In genomic region chr10:128310177-128310576, GRCm38 (mm10) we compare ENCODE assay signal across 9 mouse cellular contexts. TPM values are rescaled to one million over a fixed set of nuclear protein-coding genes. Genes with fewer than 3 reads are reported as not detected.
DNase-seq lines count a peak whose midpoint lies in the region; ATAC-seq and TF ChIP-seq lines count a peak whose summit lies in the region.
"Had no signal": no experiment of that assay in that cellular context is flagged by ENCODE, and none has a peak within 500 bp of the region (broad histone marks: within the 10 kb centered on the region; RNA-seq: fewer than 3 reads in every experiment).

No protein-coding gene starts in this region.

- H3K36me3 ChIP-seq in forebrain, embryonic 13.5 days (ENCODE audit: poor library complexity, severe bottlenecking): peaks cover 74% of the 10 kb centered on the region
- H3K36me3 ChIP-seq in forebrain, postnatal 0 days (ENCODE audit: insufficient read depth): peaks cover 45% of the 10 kb centered on the region
- peaks cover 63% of the 10 kb centered on the region for H3K36me3 ChIP-seq in kidney, embryonic 16.5 days (ENCODE audit: insufficient read depth, low read length)
- H3K36me3 ChIP-seq in stomach, embryonic 15.5 days: peaks cover 34% of the 10 kb centered on the region

- peak overlapping the region; percentile 54 for H3K27ac ChIP-seq in forebrain, embryonic 13.5 days
- no peak overlapping the region for H3K27ac ChIP-seq in forebrain, postnatal 0 days (ENCODE audit: low read depth, low read length)
- H3K27ac ChIP-seq in kidney, embryonic 16.5 days (ENCODE audit: low read length): no peak overlapping the region
- H3K27ac ChIP-seq in stomach, embryonic 15.5 days: peak overlapping the region; percentile 26; the same call in 1 of the 2 replicates
- H3K27ac ChIP-seq: liver, embryonic 13.5 days had no signal

- no peak for TF ChIP-seq CTCF in forebrain, postnatal 0 days (IDR thresholded peaks at IDR 0.05; ENCODE audit: low read depth)

- H3K4me3 ChIP-seq in forebrain, embryonic 13.5 days: no peak overlapping the region
- no peak overlapping the region for H3K4me3 ChIP-seq in forebrain, postnatal 0 days (ENCODE audit: low read depth, low read length)
- no peak overlapping the region for H3K4me3 ChIP-seq in kidney, embryonic 16.5 days (ENCODE audit: low read length)
- no peak overlapping the region for H3K4me3 ChIP-seq in stomach, embryonic 15.5 days (replicated peaks)
- H3K4me3 ChIP-seq: liver, embryonic 13.5 days had no signal

- no peak for DNase-seq in forebrain, postnatal 0 days
- DNase-seq in right cerebral cortex, postnatal 10 days (ENCODE audit: low spot score in 2 of 2): peak; percentile 56 to 64
- DNase-seq in right cerebral cortex, postnatal 25 days: no peak
- no peak for DNase-seq in layer of hippocampus, adult 8-10 months (ENCODE audit: low spot score in 2 of 2)
- DNase-seq: liver, embryonic 13.5 days had no signal

- H3K4me2 ChIP-seq in forebrain, embryonic 13.5 days: 0 out of 2 replicates have a peak overlapping the region, but pooled peaks have one; percentile 12
- H3K4me2 ChIP-seq in forebrain, postnatal 0 days (ENCODE audit: low read depth): no peak overlapping the region
- no peak overlapping the region for H3K4me2 ChIP-seq in kidney, embryonic 16.5 days (replicated peaks; ENCODE audit: low read depth, low read length)
- no peak overlapping the region for H3K4me2 ChIP-seq in stomach, embryonic 15.5 days
- H3K4me2 ChIP-seq: liver, embryonic 13.5 days had no signal

- H3K27me3 ChIP-seq in forebrain, embryonic 13.5 days: no peaks in the 10 kb centered on the region
- no peaks in the 10 kb centered on the region for H3K27me3 ChIP-seq in forebrain, postnatal 0 days (ENCODE audit: insufficient read depth, low read length)
- no peaks in the 10 kb centered on the region for H3K27me3 ChIP-seq in kidney, embryonic 16.5 days (ENCODE audit: insufficient read depth, low read length)
- no peaks in the 10 kb centered on the region for H3K27me3 ChIP-seq in stomach, embryonic 15.5 days (replicated peaks)
- H3K27me3 ChIP-seq: liver, embryonic 13.5 days had no signal

- H3K4me1 ChIP-seq in forebrain, embryonic 13.5 days: peaks cover 9% of the 10 kb centered on the region
- no peaks in the 10 kb centered on the region for H3K4me1 ChIP-seq in forebrain, postnatal 0 days (ENCODE audit: insufficient read depth)
- H3K4me1 ChIP-seq in kidney, embryonic 16.5 days (ENCODE audit: insufficient read depth, low read length): no peaks in the 10 kb centered on the region; the same call in 1 of the 2 replicates
- H3K4me1 ChIP-seq in stomach, embryonic 15.5 days: 0 out of 2 replicates have a peak, but pooled peaks cover 5% of the 10 kb centered on the region

- 57% methylated on average over 11 of the region's 11 CpGs for WGBS in forebrain, embryonic 13.5 days
- 35% methylated on average over 11 of the region's 11 CpGs for WGBS in forebrain, postnatal 0 days
- WGBS in kidney, embryonic 16.5 days: 60% methylated on average over 11 of the region's 11 CpGs
- 51% methylated on average over 11 of the region's 11 CpGs for WGBS in stomach, embryonic 15.5 days

- H3K9ac ChIP-seq in forebrain, embryonic 13.5 days: no peak overlapping the region; the same call in 1 of the 2 replicates
- H3K9ac ChIP-seq in forebrain, postnatal 0 days: no peak overlapping the region
- H3K9ac ChIP-seq in kidney, embryonic 16.5 days (replicated peaks; ENCODE audit: low read length): no peak overlapping the region
- no peak overlapping the region for H3K9ac ChIP-seq in stomach, embryonic 15.5 days
- H3K9ac ChIP-seq: liver, embryonic 13.5 days had no signal

- ATAC-seq in forebrain, embryonic 13.5 days: peak; percentile 48; the same call in 1 of the 2 replicates
- no peak for ATAC-seq in forebrain, postnatal 0 days
- peak; percentile 23; the same call in 1 of the 2 replicates for ATAC-seq in kidney, embryonic 16.5 days (ENCODE audit: low FRiP score, low TSS enrichment)
- peak; percentile 54; the same call in 1 of the 2 replicates for ATAC-seq in stomach, embryonic 15.5 days (ENCODE audit: insufficient read depth, low FRiP score, low read depth)
- ATAC-seq in inflammation-experienced regulatory T-cells, adult 6 months: no peak

- no peaks in the 10 kb centered on the region for H3K9me3 ChIP-seq in forebrain, embryonic 13.5 days (replicated peaks)
- no peaks in the 10 kb centered on the region for H3K9me3 ChIP-seq in forebrain, postnatal 0 days (ENCODE audit: low read length)
- H3K9me3 ChIP-seq in kidney, embryonic 16.5 days (ENCODE audit: low read length): no peaks in the 10 kb centered on the region
- H3K9me3 ChIP-seq in stomach, embryonic 15.5 days: no peaks in the 10 kb centered on the region
- H3K9me3 ChIP-seq: liver, embryonic 13.5 days had no signal

RNA-seq across cellular contexts. Expression of gene Pan2, which starts 7.0 kb away (rescaled TPM):
- polyA plus RNA-seq in forebrain, embryonic 13.5 days (2015; fragmentation: Nextera tagmentation; extraction: Ambion mirVana): 32.0 and 35.0 TPM in 2 replicates
- total RNA-seq in forebrain, postnatal 0 days (2014; rRNA removed): 14.9 and 20.0 TPM in 2 replicates
- polyA plus RNA-seq in forebrain, postnatal 0 days (2015; fragmentation: Nextera tagmentation; extraction: Ambion mirVana): 9.6 and 11.9 TPM in 2 replicates
- 42.0 and 45.0 TPM in 2 replicates for polyA plus RNA-seq in kidney, embryonic 16.5 days (2015; fragmentation: Nextera tagmentation; extraction: Ambion mirVana)
- polyA plus RNA-seq in stomach, embryonic 15.5 days (2015; fragmentation: Nextera tagmentation; extraction: Ambion mirVana): 27.1 and 31.2 TPM in 2 replicates
- polyA plus RNA-seq in inflammation-experienced regulatory T-cells, adult 6 months (2017; shearing (Covaris generic)): 10 to 100 TPM; 17.4 to 36.9 (median 27.5) TPM
- total RNA-seq in layer of hippocampus, adult 8-10 months (2022): 10 to 100 TPM; 14.6 to 16.3 (median 15.5) TPM

RNA-seq across cellular contexts. Expression of gene Il23a, which starts 11.6 kb away (rescaled TPM):
- not detected in 2 replicates for polyA plus RNA-seq in forebrain, embryonic 13.5 days (2015; fragmentation: Nextera tagmentation; extraction: Ambion mirVana)
- total RNA-seq in forebrain, postnatal 0 days (2014; rRNA removed): 0.31 TPM in 1 of 2 replicates, not detected in the other
- polyA plus RNA-seq in forebrain, postnatal 0 days (2015; fragmentation: Nextera tagmentation; extraction: Ambion mirVana): not detected in 2 replicates
- polyA plus RNA-seq in kidney, embryonic 16.5 days (2015; fragmentation: Nextera tagmentation; extraction: Ambion mirVana): 0.15 and 0.35 TPM in 2 replicates
- 0.40 and 0.46 TPM in 2 replicates for polyA plus RNA-seq in stomach, embryonic 15.5 days (2015; fragmentation: Nextera tagmentation; extraction: Ambion mirVana)
- polyA plus RNA-seq in inflammation-experienced regulatory T-cells, adult 6 months (2017; shearing (Covaris generic)): not detected
- total RNA-seq in layer of hippocampus, adult 8-10 months (2022): not detected
- polyA plus RNA-seq: liver, embryonic 13.5 days had no signal

RNA-seq across cellular contexts. Expression of gene Cnpy2, which starts 12.1 kb away (rescaled TPM):
- polyA plus RNA-seq in forebrain, embryonic 13.5 days (2015; fragmentation: Nextera tagmentation; extraction: Ambion mirVana): 230 and 237 TPM in 2 replicates
- 50.1 and 57.5 TPM in 2 replicates for total RNA-seq in forebrain, postnatal 0 days (2014; rRNA removed)
- polyA plus RNA-seq in forebrain, postnatal 0 days (2015; fragmentation: Nextera tagmentation; extraction: Ambion mirVana): 179 and 205 TPM in 2 replicates
- polyA plus RNA-seq in kidney, embryonic 16.5 days (2015; fragmentation: Nextera tagmentation; extraction: Ambion mirVana): 343 and 370 TPM in 2 replicates
- polyA plus RNA-seq in stomach, embryonic 15.5 days (2015; fragmentation: Nextera tagmentation; extraction: Ambion mirVana): 331 and 344 TPM in 2 replicates
- polyA plus RNA-seq in inflammation-experienced regulatory T-cells, adult 6 months (2017; shearing (Covaris generic)): 100 to 1,000 TPM; 101 to 106 (median 102) TPM
- total RNA-seq in layer of hippocampus, adult 8-10 months (2022): 10 to 100 TPM; 69.2 to 89.4 (median 82.4) TPM

RNA-seq across cellular contexts. Expression of gene Cs, which starts 27.4 kb away (rescaled TPM):
- 212 and 236 TPM in 2 replicates for polyA plus RNA-seq in forebrain, embryonic 13.5 days (2015; fragmentation: Nextera tagmentation; extraction: Ambion mirVana)
- total RNA-seq in forebrain, postnatal 0 days (2014; rRNA removed): 205 and 250 TPM in 2 replicates
- polyA plus RNA-seq in forebrain, postnatal 0 days (2015; fragmentation: Nextera tagmentation; extraction: Ambion mirVana): 203 and 255 TPM in 2 replicates
- 238 and 244 TPM in 2 replicates for polyA plus RNA-seq in kidney, embryonic 16.5 days (2015; fragmentation: Nextera tagmentation; extraction: Ambion mirVana)
- polyA plus RNA-seq in stomach, embryonic 15.5 days (2015; fragmentation: Nextera tagmentation; extraction: Ambion mirVana): 192 and 212 TPM in 2 replicates
- 100 to 1,000 TPM; 138 to 155 (median 155) TPM for polyA plus RNA-seq in inflammation-experienced regulatory T-cells, adult 6 months (2017; shearing (Covaris generic))
- total RNA-seq in layer of hippocampus, adult 8-10 months (2022): 100 to 1,000 TPM; 221 to 231 (median 224) TPM

RNA-seq across cellular contexts. Expression of gene Stat2, which starts 39.8 kb away (rescaled TPM):
- polyA plus RNA-seq in forebrain, embryonic 13.5 days (2015; fragmentation: Nextera tagmentation; extraction: Ambion mirVana): 14.5 and 15.3 TPM in 2 replicates
- 7.2 and 8.1 TPM in 2 replicates for total RNA-seq in forebrain, postnatal 0 days (2014; rRNA removed)
- 6.8 and 10.3 TPM in 2 replicates for polyA plus RNA-seq in forebrain, postnatal 0 days (2015; fragmentation: Nextera tagmentation; extraction: Ambion mirVana)
- polyA plus RNA-seq in kidney, embryonic 16.5 days (2015; fragmentation: Nextera tagmentation; extraction: Ambion mirVana): 12.9 and 14.9 TPM in 2 replicates
- 13.0 and 16.3 TPM in 2 replicates for polyA plus RNA-seq in stomach, embryonic 15.5 days (2015; fragmentation: Nextera tagmentation; extraction: Ambion mirVana)
- 10 to 100 TPM; 46.5 to 69.6 (median 52.5) TPM for polyA plus RNA-seq in inflammation-experienced regulatory T-cells, adult 6 months (2017; shearing (Covaris generic))
- 10 to 100 TPM; 34.3 to 39.3 (median 37.8) TPM for total RNA-seq in layer of hippocampus, adult 8-10 months (2022)

Comparison
In these comparisons a context has a peak if more than half of its experiments do, and no peak if none do; other contexts are left out.
1. ATAC-seq: peak in forebrain, embryonic 13.5 days (single experiment), kidney, embryonic 16.5 days (single experiment) and stomach, embryonic 15.5 days (single experiment); none in forebrain, postnatal 0 days (single experiment) and inflammation-experienced regulatory T-cells, adult 6 months (single experiment).
2. H3K27ac ChIP-seq: peak in forebrain, embryonic 13.5 days (single experiment) and stomach, embryonic 15.5 days (single experiment); none in forebrain, postnatal 0 days (single experiment) and kidney, embryonic 16.5 days (single experiment).
3. DNase-seq: peak in right cerebral cortex, postnatal 10 days (2 of 2); none in forebrain, postnatal 0 days (single experiment), right cerebral cortex, postnatal 25 days (single experiment) and layer of hippocampus, adult 8-10 months (0 of 2).